Mouse (Mus musculus) limb, embryonic 10.5 days (tissue): ENCODE measurements around the gene Ttc6. TPM values are rescaled to one million over a fixed set of nuclear protein-coding genes. Genes with fewer than 3 reads are reported as not detected.

Experiments used
- DNase-seq: peaks from one replicate; pipeline ENCODE4 v3.0.0-alpha.2; 2017; ENCODE audit warnings: low spot score
- H3K27ac ChIP-seq: fragments of 300-500 bp; sonication (generic); 2 replicates; pipeline ENCODE4 v1.5.1; 2016; ENCODE audit warnings: mild to moderate bottlenecking
- H3K27me3 ChIP-seq: fragments of 300-500 bp; sonication (generic); 2 replicates; pipeline ENCODE4 v1.6.1; 2016; ENCODE audit warnings: low read depth, mild to moderate bottlenecking; ENCODE audit not compliant: poor library complexity, severe bottlenecking
- H3K36me3 ChIP-seq: fragments of 300-500 bp; sonication (generic); 2 replicates; pipeline ENCODE4 v1.6.1; 2016; ENCODE audit warnings: mild to moderate bottlenecking, moderate library complexity
- H3K4me1 ChIP-seq: fragments of 300-500 bp; sonication (generic); 2 replicates; pipeline ENCODE4 v1.6.1; 2016
- H3K4me3 ChIP-seq: fragments of 300-500 bp; sonication (generic); 2 replicates; pipeline ENCODE4 v1.5.1; 2016; ENCODE audit warnings: mild to moderate bottlenecking, moderate library complexity
- H3K9me3 ChIP-seq: fragments of 300-500 bp; sonication (generic); replicated peaks from 2 replicates; pipeline ENCODE4 v1.6.1; 2016; ENCODE audit warnings: mild to moderate bottlenecking
- WGBS: fragments of 180-500 bp; shearing (Covaris S2); methylation state at CpG from one replicate; pipeline ENCODE4 v1.1.7; 2016; 5-methylcytosine and 5-hydroxymethylcytosine counted together
- polyA plus RNA-seq: library from polyadenylated mRNA; unstranded; fragments of >200 nt; fragmentation: Nextera tagmentation; extraction: Ambion mirVana; gene quantifications from 2 replicates; pipeline ENCODE4 v1.2.1, GENCODE M21; 2016

Ttc6 gene
- polyA plus RNA-seq, 1 experiment from 2014 or later: 0.05 TPM

DNA sequence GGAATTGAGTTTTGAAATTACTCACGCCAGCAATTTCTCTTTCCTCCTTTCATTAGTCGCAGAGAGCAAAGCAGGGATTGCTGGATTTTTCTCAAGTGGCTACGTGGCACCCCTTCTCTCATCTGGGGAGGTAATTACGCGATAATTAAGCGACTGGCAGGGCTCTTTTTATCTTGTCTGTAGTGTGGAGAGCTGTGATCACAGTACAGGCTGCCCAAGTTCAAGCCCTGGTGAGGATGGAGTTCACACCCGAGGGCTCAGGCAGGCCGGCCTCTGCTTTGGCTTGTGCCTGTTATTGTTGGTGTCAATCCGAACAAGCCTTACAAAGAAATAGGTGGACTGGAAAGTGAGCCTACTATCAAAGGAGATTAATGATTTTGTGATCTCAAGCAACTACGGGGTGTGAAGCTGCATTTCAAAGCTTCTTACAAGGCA, 24.3 kb upstream of the Ttc6 start:
- H3K4me1 ChIP-seq: peaks cover 34% of the 10 kb centered on the region
- peak; percentile 66 for DNase-seq
- WGBS: under 1% methylated on average over 10 of the region's 10 CpGs

GRCm38 (mm10) chr12:57541118-57541517, 22.8 kb upstream of the Ttc6 start:
- WGBS: 11% methylated on average over 6 of the region's 6 CpGs

More for the DNA sequence above, 24.3 kb upstream of the Ttc6 start:
- H3K27ac ChIP-seq: no peak overlapping the region
- H3K4me3 ChIP-seq: 0 out of 2 replicates have a peak overlapping the region, but pooled peaks have one; percentile 55
- peaks cover 100% of the 10 kb centered on the region for H3K27me3 ChIP-seq
- H3K9me3 ChIP-seq: no peaks in the 10 kb centered on the region
- no peaks in the 10 kb centered on the region for H3K36me3 ChIP-seq

GRCm38 (mm10) chr12:57541931-57542745, 21.8 kb upstream of the Ttc6 start:
- DNase-seq: peak; percentile 56
- Histone ChIP-seq H3K9me3 (no peaks in the 10 kb centered on the region), H3K27ac (no peak overlapping the region), H3K4me1 (peaks cover 45% of the 10 kb centered on the region), H3K4me3 (peak overlapping the region; percentile 35), H3K36me3 (no peaks in the 10 kb centered on the region), H3K27me3 (peaks cover 100% of the 10 kb centered on the region)
- under 1% methylated on average over 39 of the region's 46 CpGs for WGBS

More at GRCm38 (mm10) chr12:57541118-57541517, 22.8 kb upstream of the Ttc6 start:
- H3K27ac ChIP-seq: no peak overlapping the region
- H3K4me3 ChIP-seq: no peak overlapping the region
- H3K4me1 ChIP-seq: peaks cover 39% of the 10 kb centered on the region
- no peaks in the 10 kb centered on the region for H3K9me3 ChIP-seq
- DNase-seq: no peak
- H3K36me3 ChIP-seq: no peaks in the 10 kb centered on the region
- H3K27me3 ChIP-seq: peaks cover 100% of the 10 kb centered on the region

DNA sequence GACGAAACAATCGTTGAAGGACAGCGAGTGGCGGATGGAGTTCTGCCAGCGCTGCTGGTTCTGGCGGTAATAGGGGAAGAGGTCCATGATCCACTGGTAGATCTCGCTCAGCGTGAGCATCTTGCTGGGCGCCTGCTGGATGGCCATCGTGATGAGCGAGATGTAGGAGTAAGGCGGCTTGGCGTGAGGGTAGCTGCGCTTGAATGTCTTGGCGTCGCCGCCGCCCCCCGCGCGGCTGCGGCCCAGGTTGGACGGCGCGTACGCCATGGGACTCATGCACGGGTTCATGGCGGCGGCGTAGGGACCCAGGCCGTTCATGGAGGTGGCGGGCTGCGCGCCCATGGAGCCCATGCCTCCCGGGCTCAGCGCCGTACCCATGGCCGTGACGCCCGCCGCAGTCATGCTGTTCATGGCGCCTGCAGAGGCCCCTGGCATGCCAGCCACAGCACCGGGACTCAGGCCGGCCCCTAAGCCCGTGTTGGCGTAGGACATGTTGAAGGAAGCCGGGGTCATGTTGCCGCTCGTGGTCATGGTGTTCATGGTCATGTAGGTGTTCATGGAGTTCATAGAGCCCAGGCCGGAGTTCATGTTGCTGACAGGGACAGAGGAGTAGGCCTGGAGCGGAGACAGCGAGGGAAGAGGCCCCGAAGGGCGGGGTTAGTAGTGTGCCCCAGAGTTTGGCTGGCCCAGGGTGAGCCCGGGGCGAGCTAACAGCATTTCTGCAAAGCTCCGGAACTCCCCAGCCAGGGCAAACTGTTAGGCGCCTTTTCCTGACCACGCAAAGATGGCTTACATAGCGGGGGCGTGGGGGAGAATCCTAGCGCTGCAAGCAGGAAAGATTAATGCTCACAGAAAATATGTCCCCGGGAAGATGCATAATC, 20.9 kb upstream of the Ttc6 start:
- DNase-seq: peak; percentile 66
- Histone ChIP-seq H3K27ac (no peak overlapping the region; the same call in 1 of the 2 replicates), H3K27me3 (peaks cover 100% of the 10 kb centered on the region), H3K4me3 (peak overlapping the region; percentile 35), H3K4me1 (peaks cover 45% of the 10 kb centered on the region), H3K9me3 (no peaks in the 10 kb centered on the region), H3K36me3 (no peaks in the 10 kb centered on the region)
- WGBS: 1% methylated on average over 58 of the region's 63 CpGs

GRCm38 (mm10) chr12:57543627-57543991, 20.3 kb upstream of the Ttc6 start:
- WGBS: 3% methylated on average over 10 of the region's 10 CpGs
- H3K27me3 ChIP-seq: peaks cover 100% of the 10 kb centered on the region
- 0 out of 2 replicates have a peak overlapping the region, but pooled peaks have one; percentile 35 for H3K4me3 ChIP-seq
- no peaks in the 10 kb centered on the region for H3K9me3 ChIP-seq
- no peaks in the 10 kb centered on the region for H3K36me3 ChIP-seq
- no peak for DNase-seq
- peaks cover 43% of the 10 kb centered on the region for H3K4me1 ChIP-seq
- no peak overlapping the region for H3K27ac ChIP-seq

- peak; percentile 77 for DNase-seq
- Histone ChIP-seq H3K4me1 (peaks cover 46% of the 10 kb centered on the region), H3K9me3 (no peaks in the 10 kb centered on the region), H3K4me3 (peak overlapping the region; percentile 60), H3K36me3 (no peaks in the 10 kb centered on the region), H3K27me3 (peaks cover 100% of the 10 kb centered on the region), H3K27ac (no peak overlapping the region)
- WGBS: 2% methylated on average over 31 of the region's 31 CpGs
These were observed 19.1 kb upstream of the Ttc6 start for GRCm38 (mm10) chr12:57544641-57545370.

DNA sequence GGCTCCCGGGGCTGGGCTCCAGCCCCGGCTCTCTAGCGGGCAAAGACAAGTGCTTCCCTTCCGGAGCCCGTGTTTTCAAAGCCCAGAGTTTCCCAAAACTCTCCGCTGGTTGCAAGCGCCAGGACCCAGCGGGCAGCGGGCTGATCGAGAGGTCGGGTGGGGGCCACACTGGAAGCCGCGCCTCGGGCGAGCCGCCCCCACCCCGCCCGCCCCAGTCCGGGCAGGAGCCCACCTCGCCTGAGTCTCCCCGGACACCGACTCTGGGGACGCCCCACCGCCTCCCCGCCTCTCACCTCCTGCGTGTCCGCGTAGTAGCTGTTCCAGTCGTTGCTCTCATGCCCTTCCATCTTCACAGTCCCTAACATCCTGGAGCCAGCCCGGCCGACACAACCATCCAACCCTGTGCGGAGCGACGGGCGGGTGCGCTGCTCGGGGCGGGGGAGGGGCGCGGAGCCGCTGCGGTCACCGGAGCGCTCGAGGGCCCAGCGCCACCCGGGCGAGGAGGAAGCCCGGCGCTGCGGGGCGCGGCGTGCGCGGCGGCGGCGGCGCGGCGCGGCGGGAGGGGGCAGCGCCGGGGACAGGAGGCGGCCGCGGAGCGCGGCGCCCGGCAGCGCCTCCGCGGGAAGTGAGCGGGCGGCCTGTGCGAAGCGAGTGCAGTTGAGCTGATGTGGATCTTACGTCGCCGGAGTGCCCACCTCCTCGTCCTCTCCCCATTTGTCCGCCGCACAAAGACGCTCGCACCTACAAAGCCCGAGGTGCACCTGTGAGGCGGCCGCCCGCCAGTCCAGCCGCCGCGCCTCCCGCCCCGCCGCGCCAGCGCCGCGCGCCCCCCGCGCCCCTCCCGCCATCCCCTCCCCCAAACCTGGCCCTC, 18.3 kb upstream of the Ttc6 start:
- no peaks in the 10 kb centered on the region for H3K9me3 ChIP-seq
- DNase-seq: peak; percentile 74
- H3K4me3 ChIP-seq: peak overlapping the region; percentile 60
- under 1% methylated on average over 101 of the region's 106 CpGs for WGBS
- H3K27me3 ChIP-seq: peaks cover 100% of the 10 kb centered on the region
- 0 out of 2 replicates have a peak overlapping the region, but pooled peaks have one; percentile 30 for H3K27ac ChIP-seq
- H3K4me1 ChIP-seq: peaks cover 51% of the 10 kb centered on the region
- H3K36me3 ChIP-seq: no peaks in the 10 kb centered on the region

GRCm38 (mm10) chr12:57546415-57547201, 17.3 kb upstream of the Ttc6 start, which contains the start of gene Foxa1:
Foxa1 (minus strand) TSS chr12:57546916.
- Histone ChIP-seq H3K4me3 (peak within 1 kb of the TSS; percentile 60), H3K27me3 (peaks cover 100% of the 10 kb centered on the region), H3K36me3 (no peaks in the 10 kb centered on the region), H3K27ac (0 out of 2 replicates have a peak within 1 kb of the TSS, but pooled peaks have one; percentile 30), H3K4me1 (peaks cover 51% of the 10 kb centered on the region), H3K9me3 (no peaks in the 10 kb centered on the region)
- DNase-seq: peak; percentile 54
- under 1% methylated on average over 32 of the region's 32 CpGs for WGBS

- Histone ChIP-seq H3K27me3 (peaks cover 100% of the 10 kb centered on the region), H3K36me3 (no peaks in the 10 kb centered on the region), H3K9me3 (no peaks in the 10 kb centered on the region), H3K4me3 (no peak overlapping the region), H3K27ac (no peak overlapping the region), H3K4me1 (peaks cover 41% of the 10 kb centered on the region)
- no peak for DNase-seq
- WGBS: 2% methylated on average over 9 of the region's 9 CpGs
These were observed 16.0 kb upstream of the Ttc6 start for GRCm38 (mm10) chr12:57547890-57548289.

- Histone ChIP-seq H3K4me3 (no peak overlapping the region), H3K27ac (no peak overlapping the region), H3K4me1 (peaks cover 36% of the 10 kb centered on the region)
These were observed 15.4 kb upstream of the Ttc6 start for GRCm38 (mm10) chr12:57548352-57548980.

More at GRCm38 (mm10) chr12:57548352-57548980, 15.4 kb upstream of the Ttc6 start:
- Histone ChIP-seq H3K36me3 (no peaks in the 10 kb centered on the region), H3K27me3 (peaks cover 100% of the 10 kb centered on the region), H3K9me3 (no peaks in the 10 kb centered on the region)
- under 1% methylated on average over 20 of the region's 20 CpGs for WGBS
- peak; percentile 66 for DNase-seq
